Comparison of ENCODE assay signal across 8 mouse cellular contexts in genomic region chr9:57764147-57764973, GRCm38 (mm10). TPM values are rescaled to one million over a fixed set of nuclear protein-coding genes. Genes with fewer than 3 reads are reported as not detected.
DNase-seq lines count a peak whose midpoint lies in the region; ATAC-seq lines count a peak whose summit lies in the region.

No protein-coding gene starts in this region.

- intact Hi-C loops in left cerebral cortex, postnatal 10 days (cut with DNase I) = loop anchor here (5.0 kb wide), 2 partner anchors 148 to 233 kb away; partner anchors contain the start of gene Ubl7

- H3K4me1 ChIP-seq in megakaryocyte, embryonic 14.5 days = peaks cover 76% of the 10 kb centered on the region

- peak overlapping the region; percentile 98 for H3K4me3 ChIP-seq in megakaryocyte, embryonic 14.5 days (replicated peaks)

- ATAC-seq in common myeloid progenitor, adult 5-6 weeks (replicated peaks; ENCODE audit: low read depth, poor library complexity, severe bottlenecking) = peak; percentile 22
- ATAC-seq in inflammation-experienced regulatory T-cells, adult 6 months = no peak

- no peaks in the 10 kb centered on the region for H3K27me3 ChIP-seq in megakaryocyte, embryonic 14.5 days (replicated peaks)

- DNase-seq in adipocyte (ENCODE audit: low spot score) = peak; percentile 68
- DNase-seq in gastrocnemius, postnatal 10 days = peak; percentile 84
- DNase-seq in induced T-regulatory cell, adult 2 months (ENCODE audit: low read depth) = peak; percentile 69
- DNase-seq in left cerebral cortex, postnatal 10 days (ENCODE audit: extremely low spot score in 1 of 2, low spot score in 2 of 2) = peak; percentile 69 to 89
- peak; percentile 82 for DNase-seq in skeletal muscle tissue, adult 2 months (ENCODE audit: low read depth, low spot score)

- H3K9me3 ChIP-seq in megakaryocyte, embryonic 14.5 days = no peaks in the 10 kb centered on the region

- peaks cover 47% of the 10 kb centered on the region for H3K36me3 ChIP-seq in megakaryocyte, embryonic 14.5 days (replicated peaks; ENCODE audit: low read length)

RNA-seq across cellular contexts. Expression of gene Clk3, which starts 1.3 kb away (rescaled TPM):
- total RNA-seq in common myeloid progenitor, adult 5-6 weeks (2017) = 38.1 and 40.5 TPM in 2 replicates
- 10 to 100 TPM; 34.8 to 45.3 TPM for total RNA-seq in gastrocnemius, postnatal 10 days (2021)
- 10 to 100 TPM; 69.6 to 88.0 TPM for total RNA-seq in left cerebral cortex, postnatal 10 days (2021)
- 68.1 and 100 TPM in 2 replicates for polyA plus RNA-seq in megakaryocyte, embryonic 14.5 days (2012; ENCODE audit: insufficient read depth, low replicate concordance)
- 100 to 1,000 TPM in 1 of 3 experiments, 10 to 100 TPM in 2; 75.8 to 110 (median 88.0) TPM for polyA plus RNA-seq in inflammation-experienced regulatory T-cells, adult 6 months (2017; shearing (Covaris generic))

RNA-seq across cellular contexts. Expression of gene Edc3, which starts 56.0 kb away (rescaled TPM):
- total RNA-seq in common myeloid progenitor, adult 5-6 weeks (2017) = 7.2 and 9.8 TPM in 2 replicates
- 1 to 10 TPM; 7.8 to 8.5 TPM for total RNA-seq in gastrocnemius, postnatal 10 days (2021)
- total RNA-seq in left cerebral cortex, postnatal 10 days (2021) = 10 to 100 TPM; 15.2 to 17.6 TPM
- 1.1 and 2.8 TPM in 2 replicates for polyA plus RNA-seq in megakaryocyte, embryonic 14.5 days (2012; ENCODE audit: insufficient read depth, low replicate concordance)
- 10 to 100 TPM; 22.7 to 32.1 (median 29.1) TPM for polyA plus RNA-seq in inflammation-experienced regulatory T-cells, adult 6 months (2017; shearing (Covaris generic))
